29 mouse cellular contexts compared by ENCODE assay signal in genomic region chr9:25560016-25560758, GRCm38 (mm10).
DNase-seq lines count a peak whose midpoint lies in the region; ATAC-seq and TF ChIP-seq lines count a peak whose summit lies in the region.
"Had no signal": no experiment of that assay in that cellular context is flagged by ENCODE, and none has a peak within 500 bp of the region (broad histone marks: within the 10 kb centered on the region; RNA-seq: fewer than 3 reads in every experiment).

No protein-coding gene starts in this region.

- H3K9me3 ChIP-seq in heart, embryonic 15.5 days (replicated peaks) = 0 out of 2 replicates have a peak, but pooled peaks cover 4% of the 10 kb centered on the region
- no peaks in the 10 kb centered on the region for H3K9me3 ChIP-seq in midbrain, embryonic 11.5 days (ENCODE audit: control insufficient read depth, low read length)
- H3K9me3 ChIP-seq in midbrain, embryonic 13.5 days = no peaks in the 10 kb centered on the region
- H3K9me3 ChIP-seq: G1E; intestine, embryonic 15.5 days; midbrain, embryonic 12.5 days had no signal

- no peak for TF ChIP-seq CTCF in heart, adult 2 months (IDR thresholded peaks at IDR 0.05)

- H3K9ac ChIP-seq in heart, adult 2 months (ENCODE audit: low read depth, low read length) = no peak overlapping the region
- no peak overlapping the region for H3K9ac ChIP-seq in heart, embryonic 15.5 days
- H3K9ac ChIP-seq in midbrain, embryonic 11.5 days (ENCODE audit: low read length) = no peak overlapping the region
- no peak overlapping the region for H3K9ac ChIP-seq in midbrain, embryonic 13.5 days (replicated peaks)
- H3K9ac ChIP-seq: intestine, embryonic 15.5 days; liver, postnatal 0 days; midbrain, embryonic 12.5 days had no signal

- intact Hi-C loops in heart, adult 2 months (cut with DNase I) = no loop called here
- intact Hi-C loops in heart, postnatal 25 days (cut with DNase I) = no loop called here

- no peak overlapping the region for H3K4me2 ChIP-seq in heart, embryonic 15.5 days
- no peak overlapping the region for H3K4me2 ChIP-seq in midbrain, embryonic 11.5 days
- no peak overlapping the region for H3K4me2 ChIP-seq in midbrain, embryonic 13.5 days (replicated peaks)
- H3K4me2 ChIP-seq: intestine, embryonic 15.5 days; liver, embryonic 11.5 days; midbrain, embryonic 12.5 days had no signal

- H3K27ac ChIP-seq in heart, adult 2 months = 0 out of 2 replicates have a peak overlapping the region, but pooled peaks have one; percentile 10
- H3K27ac ChIP-seq in heart, embryonic 15.5 days = peak overlapping the region; percentile 69
- no peak overlapping the region for H3K27ac ChIP-seq in midbrain, embryonic 11.5 days (ENCODE audit: low read depth, low read length)
- no peak overlapping the region for H3K27ac ChIP-seq in midbrain, embryonic 13.5 days
- H3K27ac ChIP-seq: hindbrain, embryonic 10.5 days; intestine, embryonic 15.5 days; layer of hippocampus, adult 2 months; midbrain, embryonic 12.5 days had no signal

- no peak overlapping the region for H3K4me3 ChIP-seq in heart, adult 2 months
- H3K4me3 ChIP-seq in heart, embryonic 15.5 days = no peak overlapping the region
- no peak overlapping the region for H3K4me3 ChIP-seq in midbrain, embryonic 11.5 days (ENCODE audit: low read depth, low read length)
- H3K4me3 ChIP-seq in midbrain, embryonic 13.5 days (replicated peaks) = no peak overlapping the region
- H3K4me3 ChIP-seq: hindbrain, embryonic 10.5 days; intestine, embryonic 15.5 days; layer of hippocampus, adult 2 months; midbrain, embryonic 12.5 days had no signal

- TF ChIP-seq EP300 in heart, adult 2 months (IDR thresholded peaks at IDR 0.05; ENCODE audit: insufficient read depth, low read depth, low read length) = no peak

- no peaks in the 10 kb centered on the region for H3K27me3 ChIP-seq in heart, adult 2 months (ENCODE audit: control insufficient read depth, insufficient read depth, low read length)
- H3K27me3 ChIP-seq in heart, embryonic 15.5 days = no peaks in the 10 kb centered on the region
- no peaks in the 10 kb centered on the region for H3K27me3 ChIP-seq in midbrain, embryonic 11.5 days (ENCODE audit: control insufficient read depth, insufficient read depth, low read length)
- no peaks in the 10 kb centered on the region for H3K27me3 ChIP-seq in midbrain, embryonic 13.5 days
- H3K27me3 ChIP-seq: CH12.LX; intestine, embryonic 15.5 days; midbrain, embryonic 12.5 days; Patski had no signal

- ATAC-seq in heart, embryonic 15.5 days (replicated peaks; ENCODE audit: insufficient number of reproducible peaks, insufficient read depth, low FRiP score, low read depth) = peak; percentile 53; the same call in 1 of the 2 replicates
- ATAC-seq in midbrain, embryonic 11.5 days (ENCODE audit: low FRiP score) = no peak
- no peak for ATAC-seq in midbrain, embryonic 13.5 days
- ATAC-seq: hindbrain, embryonic 16.5 days; intestine, embryonic 15.5 days; liver, postnatal 0 days; Patski had no signal

- H3K36me3 ChIP-seq in heart, adult 2 months (ENCODE audit: control insufficient read depth, insufficient read depth, low read length) = peaks cover 16% of the 10 kb centered on the region
- no peaks in the 10 kb centered on the region for H3K36me3 ChIP-seq in heart, embryonic 15.5 days
- no peaks in the 10 kb centered on the region for H3K36me3 ChIP-seq in midbrain, embryonic 11.5 days (ENCODE audit: control insufficient read depth, insufficient read depth, low read length)
- no peaks in the 10 kb centered on the region for H3K36me3 ChIP-seq in midbrain, embryonic 13.5 days
- H3K36me3 ChIP-seq: G1E; hindbrain, embryonic 10.5 days; intestine, embryonic 15.5 days; midbrain, embryonic 12.5 days had no signal

- no peak for DNase-seq in heart, adult 2 months
- DNase-seq in heart, adult 18-20 months = no peak
- no peak for DNase-seq in heart, postnatal 25 days (ENCODE audit: low spot score)
- DNase-seq in midbrain, embryonic 11.5 days (ENCODE audit: low spot score, missing footprints) = peak; percentile 74
- DNase-seq in fibroblast of lung, adult 2 months (ENCODE audit: low read depth) = peak; percentile 5
- DNase-seq in cerebellum, postnatal 14 days = no peak
- DNase-seq: adrenal gland, adult 2 months; B cell, adult 2 months; cerebellum, adult 18-20 months; cerebellum, postnatal 25 days; embryo, embryonic 11 days; gastrocnemius, postnatal 25 days; kidney, adult 9 months; kidney, postnatal 25 days; liver, postnatal 0 days; lung, postnatal 14 days; right cerebral cortex, postnatal 14 days; spleen, adult 18-20 months had no signal

- H3K79me2 ChIP-seq in heart, adult 2 months (replicated peaks; ENCODE audit: control insufficient read depth, insufficient read depth, low read length) = peaks cover 2% of the 10 kb centered on the region; the same call in 1 of the 2 replicates

- WGBS in heart, adult 2 months = 37% methylated on average over 9 of the region's 9 CpGs
- WGBS in heart, embryonic 15.5 days = 45% methylated on average over 9 of the region's 9 CpGs
- 88% methylated on average over 9 of the region's 9 CpGs for WGBS in midbrain, embryonic 11.5 days
- 88% methylated on average over 9 of the region's 9 CpGs for WGBS in midbrain, embryonic 13.5 days

- peaks cover 13% of the 10 kb centered on the region for H3K4me1 ChIP-seq in heart, adult 2 months (ENCODE audit: control insufficient read depth, insufficient read depth, low read length)
- peaks cover 20% of the 10 kb centered on the region for H3K4me1 ChIP-seq in heart, embryonic 15.5 days (replicated peaks)
- no peaks in the 10 kb centered on the region for H3K4me1 ChIP-seq in midbrain, embryonic 11.5 days (ENCODE audit: control insufficient read depth, insufficient read depth, low read length)
- no peaks in the 10 kb centered on the region for H3K4me1 ChIP-seq in midbrain, embryonic 13.5 days (replicated peaks)
- H3K4me1 ChIP-seq: hindbrain, embryonic 10.5 days; intestine, embryonic 15.5 days; midbrain, embryonic 12.5 days had no signal

- no peak for TF ChIP-seq POLR2A in heart, adult 2 months (IDR thresholded peaks at IDR 0.05; ENCODE audit: insufficient read depth, low read depth, low read length)

Comparison
In these comparisons a context has a peak if more than half of its experiments do, and no peak if none do; other contexts are left out.
1. DNase-seq: peak in midbrain, embryonic 11.5 days (single experiment) and fibroblast of lung, adult 2 months (single experiment); none in heart, adult 2 months (0 of 2), heart, adult 18-20 months (0 of 2), heart, postnatal 25 days (single experiment) and cerebellum, postnatal 14 days (0 of 2).
2. H3K27ac ChIP-seq: peak in heart, adult 2 months (single experiment) and heart, embryonic 15.5 days (single experiment); none in midbrain, embryonic 11.5 days (single experiment) and midbrain, embryonic 13.5 days (single experiment).